Mouse (Mus musculus) MN1 (cell line): Measurements from ENCODE around the gene Mief2.

Experiments used
- DNase-seq: peaks from one replicate; pipeline ENCODE4 v3.0.0-alpha.2; 2016; ENCODE audit warnings: low spot score

Gene Mief2

DNA sequence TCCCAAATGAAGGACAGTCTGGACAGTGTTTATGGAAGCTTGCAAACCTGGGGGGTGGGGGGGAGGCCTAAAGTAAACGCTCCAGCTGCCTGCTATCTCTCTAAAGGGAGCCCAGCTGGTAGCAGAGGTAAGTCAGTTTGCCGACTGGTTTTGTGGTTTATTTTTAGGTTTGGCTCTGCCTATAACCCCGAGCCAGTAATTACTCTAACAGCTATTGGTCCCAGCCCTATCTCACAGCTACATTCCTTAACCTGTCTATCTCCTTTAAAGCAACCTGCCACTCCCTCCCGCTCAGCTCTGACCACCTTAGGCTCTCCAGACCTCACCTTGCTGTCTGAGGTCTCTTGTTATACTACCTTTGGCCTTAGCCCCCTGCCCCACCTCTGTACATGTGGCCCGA is 8.9 kb upstream of the Mief2 start:
- no peak for DNase-seq

DNA sequence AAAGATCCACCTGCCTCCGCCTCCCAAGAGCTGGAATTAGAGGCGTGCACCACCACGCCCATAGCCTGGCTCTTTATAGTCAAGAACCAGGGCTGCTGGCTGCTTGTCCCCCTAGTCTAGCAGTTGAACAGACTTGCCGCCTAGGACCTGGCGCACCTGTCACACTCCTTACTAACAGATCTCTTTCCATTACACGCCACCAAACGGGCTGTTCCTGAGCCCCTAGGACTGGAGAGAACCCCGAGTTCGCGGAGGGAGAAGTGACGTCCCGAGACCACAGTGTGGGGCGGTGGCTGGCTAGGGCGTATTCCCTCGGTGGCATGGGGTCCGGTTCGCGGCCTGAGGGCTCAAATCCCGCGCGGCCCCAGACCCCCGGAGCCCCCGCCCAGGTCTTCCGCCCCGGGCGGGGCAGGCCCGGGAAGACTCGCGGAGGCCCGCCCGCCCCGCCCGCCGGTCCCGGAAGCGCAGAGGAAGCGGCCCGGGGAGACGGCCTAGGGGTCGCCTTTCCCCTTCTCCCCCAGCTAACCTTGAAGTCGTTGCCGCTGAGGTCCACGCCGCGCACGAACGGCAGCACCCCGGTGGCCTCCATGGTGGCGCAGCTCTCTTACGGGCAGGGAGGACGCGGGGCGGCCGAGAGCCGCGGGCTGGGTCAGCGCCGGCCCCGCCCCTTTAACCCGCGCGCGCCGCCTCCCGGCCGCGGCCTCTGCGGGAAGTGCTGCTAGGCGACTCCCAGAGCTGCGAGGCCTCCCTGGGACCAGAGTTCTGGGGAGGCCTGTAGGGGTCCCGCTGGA is 1.4 kb upstream of the Mief2 start, which contains the start of gene Flii:
Gene Flii (minus strand): TSS at position 663 of the 791 bp plus-strand sequence.
- DNase-seq: peak; percentile 93

DNA sequence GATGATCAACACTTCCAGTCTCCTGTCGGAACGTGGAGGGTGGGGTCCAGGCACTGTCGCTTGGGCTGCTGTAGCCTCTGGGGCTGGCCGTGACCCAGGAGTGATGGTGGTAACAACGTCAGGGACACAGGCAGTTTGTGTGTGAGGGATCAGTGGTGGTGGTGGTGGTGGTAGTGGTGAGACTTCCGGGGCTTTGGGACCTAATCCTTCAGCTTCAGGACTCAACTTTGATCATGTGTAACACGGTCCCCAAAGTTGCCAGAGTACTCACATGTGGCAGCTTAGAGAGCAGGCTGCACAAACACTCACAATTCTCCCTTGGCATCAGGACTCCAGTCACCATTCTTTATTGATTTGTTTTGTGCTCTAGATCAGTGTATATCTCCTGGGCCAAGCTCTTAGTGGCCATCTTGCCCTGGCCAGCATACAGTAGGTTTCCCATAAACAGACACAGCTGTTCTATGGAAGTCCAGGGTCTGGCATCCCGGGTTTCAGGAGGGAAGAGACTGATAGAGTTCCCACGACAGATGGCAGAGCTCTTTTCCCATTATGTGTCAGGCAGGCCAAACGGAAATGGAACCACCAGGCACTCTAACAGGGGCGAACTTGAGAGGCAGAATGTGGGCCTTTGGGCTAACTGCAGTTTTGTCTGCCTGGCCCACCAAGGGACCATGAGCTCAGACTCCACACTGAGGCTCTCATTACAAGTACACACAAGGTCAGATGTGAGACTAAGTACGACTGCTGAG is 632 bp upstream of the Mief2 start:
- no peak for DNase-seq

DNA sequence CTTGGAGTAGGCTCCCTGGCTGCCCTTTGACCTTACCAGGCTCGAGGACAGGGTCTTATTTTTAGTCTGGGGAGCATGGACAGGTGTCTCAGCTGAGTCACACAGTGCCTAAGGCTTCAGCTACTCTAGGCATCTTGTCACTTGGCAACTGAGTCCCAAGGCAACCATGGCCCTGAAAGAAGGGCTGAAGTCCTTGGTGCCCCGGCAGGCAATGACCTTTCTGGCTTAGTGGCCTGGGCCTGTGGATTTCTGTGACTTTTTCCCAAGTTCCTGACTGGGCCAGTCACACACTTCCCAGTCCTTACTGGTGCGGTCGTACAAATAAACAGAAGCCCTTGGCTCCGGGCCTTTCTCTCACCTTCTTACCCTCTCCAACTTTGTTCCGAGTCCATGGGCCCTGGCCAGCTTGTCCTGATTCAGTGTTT is 1.0 kb downstream of the Mief2 start:
- no peak for DNase-seq

DNA sequence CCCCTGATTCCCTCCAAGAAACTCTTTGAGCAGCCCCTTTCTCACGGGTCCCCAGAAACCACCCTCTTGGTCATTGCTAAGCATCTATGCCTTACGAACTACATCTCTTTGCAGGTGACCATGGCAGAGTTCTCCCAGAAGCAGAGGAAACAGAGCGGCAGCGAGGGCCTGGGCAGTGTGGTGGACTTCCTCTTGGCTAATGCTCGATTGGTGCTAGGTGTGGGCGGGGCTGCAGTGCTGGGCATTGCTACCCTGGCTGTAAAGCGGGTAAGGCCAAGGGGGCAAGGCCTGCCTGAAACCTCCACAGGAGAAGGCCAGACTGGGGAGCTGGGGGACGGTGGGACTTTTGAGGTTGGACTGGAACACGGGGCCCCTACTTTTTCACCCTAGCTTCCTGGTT is 2.0 kb downstream of the Mief2 start:
- no peak for DNase-seq

DNA sequence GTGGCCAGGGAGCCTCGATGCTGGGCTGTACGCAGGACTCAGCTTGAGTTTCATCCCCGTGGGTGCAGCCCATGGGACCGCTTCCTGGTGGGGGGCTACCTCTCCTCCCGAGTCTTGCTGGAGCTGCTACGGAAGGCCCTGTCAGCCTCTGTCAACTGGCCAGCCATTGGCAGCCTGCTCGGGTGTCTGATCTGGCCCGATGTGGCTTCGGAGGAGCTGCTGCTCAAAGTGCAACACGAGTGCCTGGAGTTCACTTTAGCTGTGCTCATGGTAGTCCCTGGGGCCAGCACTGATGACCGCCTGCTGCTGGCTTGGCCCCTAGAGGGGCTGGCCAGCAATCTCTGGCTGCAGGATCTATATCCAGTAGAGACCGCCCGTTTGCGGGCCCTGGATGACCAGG is 3.1 kb downstream of the Mief2 start:
- no peak for DNase-seq

DNA sequence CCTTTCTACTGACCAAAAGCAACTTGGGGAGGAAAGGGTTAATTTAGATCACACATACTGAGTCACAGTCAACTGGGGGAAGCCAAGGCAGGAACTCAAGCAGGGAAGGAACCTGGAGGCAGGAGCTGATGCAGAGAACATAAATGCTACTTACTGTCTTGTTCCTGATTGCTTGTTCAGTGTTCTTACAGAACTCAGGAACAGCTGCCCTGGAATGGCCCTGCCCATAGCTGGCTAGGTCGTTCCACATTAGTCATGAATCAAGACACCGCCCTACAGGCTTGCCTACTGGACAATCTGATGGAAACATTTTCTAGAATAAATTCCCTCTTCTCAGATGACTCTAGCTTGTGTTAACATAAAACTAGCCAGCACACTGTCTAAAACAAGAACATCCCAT is 6.0 kb downstream of the Mief2 start:
- no peak for DNase-seq

DNA sequence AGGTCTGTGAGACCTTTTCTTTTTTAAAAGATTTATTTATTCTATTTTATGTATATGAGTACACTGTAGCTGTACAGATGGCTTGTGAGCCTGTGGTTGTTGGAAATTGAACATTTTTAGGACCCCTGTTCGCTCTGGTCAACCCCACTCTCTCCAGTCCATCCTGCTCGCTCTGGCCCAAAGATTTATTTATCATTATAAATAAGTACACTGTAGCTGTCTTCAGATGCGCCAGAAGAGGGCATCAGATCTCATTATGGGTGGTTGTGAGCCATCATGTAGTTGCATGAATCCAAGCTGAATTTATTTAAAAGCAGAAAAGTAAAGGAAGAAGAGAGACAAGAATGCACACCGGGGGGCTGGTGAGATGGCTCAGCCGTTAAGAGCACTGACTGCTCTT is 7.0 kb downstream of the Mief2 start:
- no peak for DNase-seq

DNA sequence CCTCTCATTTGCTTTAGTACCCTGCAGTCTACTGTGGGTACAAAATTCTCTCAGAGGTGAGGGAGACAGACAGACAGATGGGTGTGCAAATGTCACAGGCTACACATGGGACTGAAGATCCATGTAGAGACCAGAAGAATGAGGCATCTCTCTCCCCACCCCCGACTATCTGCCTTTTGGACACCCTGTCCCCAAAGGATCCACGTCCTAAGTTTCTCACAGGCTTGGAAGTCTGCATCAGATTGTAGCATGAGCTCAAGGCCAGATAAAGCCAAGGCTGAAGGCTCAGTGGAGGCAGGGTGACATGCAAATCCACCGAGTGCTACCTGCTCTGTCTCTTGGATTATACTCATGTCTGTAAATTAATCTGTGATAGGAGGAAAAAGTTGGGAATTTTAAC is 8.3 kb downstream of the Mief2 start:
- DNase-seq: no peak

DNA sequence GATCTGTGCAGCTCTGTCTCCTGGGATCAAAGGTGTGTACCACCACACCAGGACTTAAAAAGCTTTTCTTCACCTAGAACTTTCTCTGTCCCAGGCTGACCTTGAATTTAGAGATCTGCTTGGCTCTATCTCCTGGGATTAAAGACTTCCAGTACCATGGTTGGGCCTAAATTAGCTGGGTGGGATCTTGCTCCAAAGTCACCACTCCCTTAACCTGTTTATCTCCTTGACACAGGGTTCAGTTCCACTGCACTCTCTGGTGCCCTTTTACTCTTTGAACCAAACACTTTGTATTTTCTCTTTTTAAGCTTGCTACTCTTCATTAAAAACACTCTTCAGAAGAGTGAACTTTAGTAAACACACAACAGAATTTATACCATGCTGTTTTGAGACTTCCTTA is 9.3 kb downstream of the Mief2 start:
- DNase-seq: no peak

DNA sequence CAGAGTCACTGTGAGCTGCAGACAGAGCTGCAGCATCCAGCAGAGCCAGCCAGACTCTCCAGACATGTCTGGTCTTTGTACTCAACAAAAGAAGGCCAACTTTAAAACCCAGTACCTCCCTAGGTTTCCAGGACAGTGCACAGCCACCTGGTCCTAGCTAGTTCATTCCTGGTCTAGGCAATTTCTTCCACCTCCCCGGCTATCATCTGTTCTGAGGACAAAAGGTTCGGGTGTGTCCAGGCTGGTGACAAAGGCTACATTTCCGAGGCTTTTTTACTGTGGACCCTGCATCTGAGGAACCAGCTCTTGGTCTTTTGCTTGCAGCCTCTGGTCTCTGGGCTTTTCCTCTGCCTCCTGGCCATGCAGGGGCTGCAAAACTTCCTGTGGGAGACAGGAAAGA is 12.1 kb downstream of the Mief2 start:
- no peak for DNase-seq

DNA sequence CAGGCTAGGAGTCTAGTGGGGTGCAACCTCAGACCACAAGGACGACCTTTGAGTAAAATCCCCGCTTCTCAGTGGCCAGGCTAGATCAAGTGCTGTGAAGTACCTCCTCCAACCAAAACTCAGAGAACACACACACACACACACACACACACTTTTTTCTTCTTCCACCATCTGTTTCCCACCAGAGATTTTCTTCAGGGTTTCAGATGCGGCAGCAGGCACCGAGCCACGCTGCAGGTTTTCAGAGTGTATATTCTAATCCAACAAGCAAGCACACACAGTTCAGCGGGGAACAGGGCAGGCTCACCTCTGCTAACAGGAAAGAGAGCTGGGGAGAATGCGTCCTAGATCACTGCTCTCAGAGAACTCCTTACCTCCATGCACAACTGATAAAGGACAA is 27.4 kb downstream of the Mief2 start:
- no peak for DNase-seq

DNA sequence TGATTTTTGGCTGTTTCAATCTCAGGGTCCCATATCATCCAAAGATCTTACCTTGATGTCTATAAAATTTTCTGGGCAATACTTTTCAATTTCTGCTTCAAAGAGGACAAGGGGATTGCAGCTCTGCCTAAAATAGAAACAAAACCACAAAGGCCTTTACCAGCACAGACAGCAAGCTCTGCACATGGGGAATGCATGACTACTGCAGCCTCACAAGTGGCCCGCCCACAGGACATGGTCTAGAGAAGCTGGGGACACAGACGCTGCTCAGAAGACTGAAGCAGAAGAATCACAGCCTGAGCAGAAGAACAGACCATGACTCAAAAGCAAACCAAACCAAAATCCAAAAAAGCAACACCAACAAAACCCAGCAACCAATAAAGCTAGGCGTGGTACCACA is 33.5 kb downstream of the Mief2 start:
- no peak for DNase-seq

DNA sequence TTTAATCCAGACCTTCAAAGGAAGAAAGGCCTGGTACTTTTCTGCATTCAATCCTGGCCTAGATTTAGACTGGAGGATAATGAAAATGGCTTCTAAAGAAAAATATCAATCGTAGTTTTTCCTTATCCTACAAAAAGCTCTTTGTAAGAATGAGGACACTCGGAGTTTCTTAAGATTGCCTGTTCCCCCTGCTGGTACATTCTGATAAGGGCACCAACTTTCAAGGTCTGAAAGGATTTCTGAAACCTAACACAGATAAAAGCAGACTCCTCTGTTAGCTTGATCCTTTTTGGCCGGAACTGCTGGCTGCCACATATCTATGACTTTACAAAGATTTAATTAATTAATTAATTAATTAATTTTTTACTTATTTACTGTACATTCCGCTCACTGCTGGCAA is 38.8 kb downstream of the Mief2 start:
- no peak for DNase-seq

DNA sequence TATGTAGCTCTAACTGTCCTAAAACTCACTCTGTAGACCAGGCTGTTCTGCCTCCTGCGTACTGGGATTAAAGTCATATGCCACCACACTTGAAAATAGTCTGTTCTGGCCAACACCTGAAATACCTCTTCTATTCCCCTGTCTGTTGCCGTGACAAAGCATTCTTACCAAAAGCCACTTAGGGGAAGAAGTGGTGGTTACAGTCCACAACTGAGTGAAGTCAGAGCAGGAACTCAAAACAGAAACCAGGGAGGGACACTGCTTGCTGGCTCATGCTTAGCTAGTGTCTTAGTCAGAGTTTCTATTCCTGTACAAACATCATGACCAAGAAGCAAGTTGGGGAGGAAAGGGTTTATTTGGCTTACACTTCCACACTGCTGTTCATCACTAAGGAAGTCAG is 41.1 kb downstream of the Mief2 start:
- DNase-seq: no peak

DNA sequence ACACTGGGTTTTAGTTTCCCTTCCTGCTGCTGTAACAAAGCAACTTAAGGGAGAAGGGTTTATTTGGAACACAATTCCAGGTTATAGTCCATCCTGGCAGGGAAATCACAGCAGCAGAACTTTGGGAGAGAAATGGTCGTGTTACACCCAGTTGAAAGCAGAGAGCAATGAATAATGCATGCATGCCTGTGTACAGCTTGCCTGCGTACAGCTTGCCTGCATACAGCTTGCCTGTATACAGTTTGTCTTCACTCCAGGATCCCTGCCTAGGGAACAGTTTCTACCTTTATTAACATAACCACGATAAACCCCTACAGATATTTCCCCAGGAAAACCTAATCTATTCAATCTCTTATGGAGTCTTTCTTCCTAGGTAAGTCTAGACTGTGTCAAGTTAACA is 42.6 kb downstream of the Mief2 start:
- DNase-seq: no peak

DNA sequence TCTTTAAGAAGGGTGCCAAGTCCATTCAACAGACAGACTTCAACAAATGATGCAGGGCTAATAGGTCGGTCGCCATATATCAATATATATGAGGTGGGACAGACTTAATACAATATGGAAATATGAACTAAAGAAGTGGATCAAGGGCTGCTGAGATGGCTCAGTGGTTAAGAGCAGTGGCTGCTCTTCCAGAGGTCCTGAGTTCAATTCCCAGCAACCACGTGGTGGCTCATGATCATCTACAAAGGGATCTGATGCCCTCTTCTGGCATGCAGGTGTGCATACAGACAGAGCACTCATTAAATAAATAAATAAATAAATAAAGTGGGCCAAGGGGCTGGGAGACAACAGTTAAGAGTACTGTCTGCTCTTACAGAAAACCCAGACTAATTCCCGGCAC is 44.0 kb downstream of the Mief2 start:
- DNase-seq: no peak

DNA sequence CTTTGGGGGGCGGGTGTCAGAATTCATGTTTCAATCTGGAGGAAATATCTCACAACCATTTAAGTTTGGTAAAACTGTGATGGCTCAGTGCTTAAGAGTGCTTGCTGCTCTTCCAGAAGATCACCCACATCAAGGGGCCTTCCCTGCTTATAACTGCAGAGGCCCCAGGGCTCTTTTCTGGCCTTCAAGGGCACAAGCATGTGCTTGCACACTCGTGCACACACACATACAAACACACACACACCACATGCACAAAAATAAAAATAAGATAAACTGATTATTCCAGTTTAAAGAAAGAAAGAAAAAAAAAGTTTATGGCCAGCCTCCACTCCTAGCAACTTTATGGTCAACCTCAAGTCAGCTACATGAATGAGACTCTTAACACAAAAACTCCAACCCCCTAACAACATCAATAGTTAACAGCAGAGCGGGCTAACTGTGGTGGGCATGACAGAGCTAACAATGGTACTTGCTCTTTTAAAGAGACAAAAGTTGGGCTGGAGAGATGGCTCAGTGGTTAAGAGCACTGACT is 46.0 kb downstream of the Mief2 start:
- DNase-seq: no peak

DNA sequence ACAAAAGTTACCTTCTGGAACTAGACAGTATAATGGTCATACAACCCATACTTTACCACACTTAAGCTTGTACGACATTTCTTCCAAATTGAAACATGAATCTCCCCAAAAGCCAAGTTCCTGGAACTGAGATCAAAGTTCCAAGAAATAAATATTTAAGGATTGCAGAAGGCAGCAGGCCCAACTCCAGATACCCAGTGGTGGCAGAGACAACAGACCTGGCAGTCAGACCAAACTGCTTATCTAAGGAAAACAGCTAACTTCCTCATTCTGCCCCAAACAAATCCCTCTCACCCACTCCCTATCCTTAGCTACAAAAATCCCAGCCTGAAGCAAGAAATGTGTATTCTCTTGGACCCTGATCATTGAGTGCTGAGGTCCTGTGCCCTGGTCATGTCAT is 46.6 kb downstream of the Mief2 start:
- DNase-seq: no peak

DNA sequence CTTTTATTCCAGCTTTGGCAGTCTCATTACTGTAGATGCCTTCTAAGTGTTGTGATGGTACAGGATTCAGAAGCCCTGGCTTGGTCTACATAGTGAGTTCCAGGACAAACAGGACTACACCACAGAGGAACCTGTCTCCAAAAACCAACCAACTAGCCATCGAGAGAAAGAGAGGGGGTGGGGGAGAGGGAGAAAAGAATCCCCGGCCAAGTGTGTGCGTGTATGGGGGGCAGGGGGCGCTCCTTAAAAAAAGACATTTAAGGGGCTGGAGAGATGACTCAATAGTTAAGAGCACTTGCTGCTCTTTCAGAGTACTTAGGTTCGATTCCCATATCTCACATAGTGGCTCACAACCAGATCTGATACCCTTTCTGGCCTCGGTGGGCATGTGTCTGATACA is 47.4 kb downstream of the Mief2 start:
- DNase-seq: no peak

DNA sequence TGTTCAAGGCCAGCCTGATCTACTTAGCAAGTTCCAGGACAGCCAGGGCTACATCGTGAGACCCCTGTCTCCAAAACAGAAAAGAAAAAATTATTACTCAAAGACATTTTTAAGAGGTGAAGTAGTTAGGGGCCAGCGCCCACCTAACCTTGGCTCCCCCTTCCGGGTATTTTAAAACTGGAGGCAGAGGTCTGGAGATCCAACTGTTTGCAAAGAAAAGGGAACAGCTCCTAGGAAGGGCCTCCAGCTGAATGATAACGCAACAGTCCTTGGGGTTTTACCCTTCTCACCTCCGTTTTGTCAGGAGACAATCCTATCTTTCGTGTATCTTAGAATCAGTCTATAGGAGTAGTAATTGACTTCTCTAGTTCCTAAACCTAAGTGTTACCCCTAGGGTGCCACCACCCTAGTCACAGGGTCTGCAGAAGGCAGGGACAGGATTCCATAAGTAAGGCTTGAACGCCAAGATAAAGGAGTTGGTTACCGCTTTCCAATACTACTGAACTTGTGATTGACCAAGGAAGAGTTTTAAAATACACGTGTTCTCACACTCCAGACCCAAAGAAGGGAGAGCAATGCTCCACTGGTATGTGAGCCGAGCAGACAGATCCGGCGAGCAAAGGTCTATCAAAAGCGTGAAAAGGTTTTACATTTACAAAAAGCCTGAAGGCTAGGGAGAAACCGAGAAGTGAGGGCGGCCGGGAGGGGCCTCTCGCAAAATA is 48.1 kb downstream of the Mief2 start:
- DNase-seq: no peak

DNA sequence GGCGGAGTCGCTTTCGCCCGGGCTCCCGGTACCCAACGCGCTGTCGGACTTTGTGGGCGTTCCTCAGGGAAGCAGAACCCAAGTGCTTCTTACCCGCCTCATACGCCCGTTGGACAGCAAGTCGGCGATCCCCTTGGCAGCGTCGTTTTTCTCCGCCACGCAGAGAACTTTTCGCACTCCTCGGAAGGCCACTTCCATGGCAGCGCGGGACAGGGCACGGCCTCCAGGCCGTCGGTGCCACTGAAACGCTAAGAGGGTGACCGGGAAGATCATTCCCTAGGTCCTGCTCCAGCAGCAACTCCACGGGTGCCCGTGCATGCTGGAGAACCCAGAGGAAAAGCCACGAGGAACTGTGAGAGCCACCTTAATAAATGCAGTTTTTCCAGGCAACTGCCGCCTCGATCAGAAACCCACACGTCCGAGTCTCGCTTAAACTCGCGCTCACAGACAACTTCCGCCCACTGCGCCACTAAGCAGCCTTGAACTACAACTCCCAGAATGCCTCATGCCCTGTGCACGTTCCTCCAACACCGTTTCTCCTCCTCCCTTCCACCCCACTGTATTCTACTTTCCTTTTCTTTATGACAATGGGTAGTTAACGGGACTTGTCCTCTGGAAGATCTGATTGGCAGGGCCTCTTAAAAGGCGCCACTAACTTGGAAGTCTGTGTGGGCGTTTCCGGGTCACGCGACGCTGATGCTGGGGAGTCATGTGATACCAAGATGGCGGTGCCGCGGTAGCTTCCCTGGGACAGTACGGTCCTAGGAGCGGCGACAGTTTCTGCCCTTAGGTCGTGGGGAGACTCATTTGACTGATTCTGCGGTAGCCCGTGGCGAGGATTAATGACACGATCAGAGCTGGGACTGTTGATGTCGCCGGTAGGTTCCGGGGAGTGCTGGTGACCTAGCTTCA is 48.9 kb downstream of the Mief2 start, which contains the start of the genes Top3a and Smcr8:
Gene Top3a (minus strand): TSS at position 537 of the 912 bp plus-strand sequence.
Gene Smcr8 (plus strand): TSS at position 696 of the 912 bp plus-strand sequence.
- DNase-seq: peak; percentile 95
